Mouse (Mus musculus): ENCODE results near the gene Hlf. TPM values are rescaled to one million over a fixed set of nuclear protein-coding genes. Genes with fewer than 3 reads are reported as not detected.

The Hlf gene
- total RNA-seq, 2 experiments from 2014 or later = 87.7 to 88.2 TPM

DNA sequence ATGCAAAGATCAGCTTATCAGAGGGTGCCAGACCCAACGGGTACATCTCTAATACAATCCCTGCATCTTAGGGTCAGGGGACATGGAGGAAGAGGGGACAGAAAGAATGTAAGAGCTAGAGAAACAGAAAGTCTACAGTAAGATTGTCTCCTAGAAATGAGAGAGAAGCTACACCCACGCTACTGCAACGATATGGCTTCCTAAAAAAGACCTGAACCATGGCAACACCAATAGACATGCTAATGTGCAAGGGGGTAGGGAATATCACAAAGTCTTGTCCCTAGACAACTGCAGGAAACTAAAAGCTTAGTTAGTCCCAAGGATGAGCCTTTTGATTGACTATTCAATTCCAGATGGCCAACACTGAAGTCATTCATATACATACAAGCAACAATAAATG is 76.1 kb downstream of the Hlf start:
- DNase-seq (ENCODE audit: low spot score in 2 of 2) = no peak
- H3K4me3 ChIP-seq = no peak overlapping the region
- no peak for TF ChIP-seq CTCF (conservative IDR thresholded peaks at IDR 0.05)
- H3K27ac ChIP-seq = no peak overlapping the region

- Histone ChIP-seq H3K4me3 (no peak overlapping the region), H3K27ac (no peak overlapping the region)
- peak in 1 of 2 experiments; percentile 53 for DNase-seq (ENCODE audit: low spot score in 2 of 2)
- TF ChIP-seq CTCF (conservative IDR thresholded peaks at IDR 0.05) = peak; percentile 89
Observed at GRCm38 (mm10) chr11:90306993-90307392, 83.7 kb downstream of the Hlf start.

GRCm38 (mm10) chr11:90306067-90306466 is 84.6 kb downstream of the Hlf start:
- no peak for TF ChIP-seq CTCF (conservative IDR thresholded peaks at IDR 0.05)
- no peak for DNase-seq (ENCODE audit: low spot score in 2 of 2)
- no peak overlapping the region for H3K27ac ChIP-seq
- no peak overlapping the region for H3K4me3 ChIP-seq

DNA sequence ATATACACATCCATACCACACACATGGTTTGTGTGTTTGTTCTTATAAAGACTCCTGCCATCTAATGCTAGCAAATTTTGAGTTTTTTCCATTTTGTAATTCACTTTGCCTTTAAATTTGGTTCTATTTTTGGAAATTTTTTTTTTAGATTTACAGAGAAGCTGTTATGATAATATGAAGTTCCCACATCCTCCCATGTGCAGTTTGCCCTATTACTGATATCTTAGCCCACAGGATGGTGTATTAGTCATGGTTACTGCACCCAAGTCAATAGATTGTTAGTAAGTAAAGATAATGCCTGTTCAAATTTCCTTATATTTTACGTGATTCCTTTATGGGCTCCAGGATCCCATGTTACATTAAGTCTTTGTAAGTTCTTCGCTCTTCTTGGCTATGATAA is 96.1 kb downstream of the Hlf start:
- no peak overlapping the region for H3K4me3 ChIP-seq
- TF ChIP-seq CTCF (conservative IDR thresholded peaks at IDR 0.05) = no peak
- H3K27ac ChIP-seq = no peak overlapping the region
- no peak for DNase-seq (ENCODE audit: low spot score in 2 of 2)

DNA sequence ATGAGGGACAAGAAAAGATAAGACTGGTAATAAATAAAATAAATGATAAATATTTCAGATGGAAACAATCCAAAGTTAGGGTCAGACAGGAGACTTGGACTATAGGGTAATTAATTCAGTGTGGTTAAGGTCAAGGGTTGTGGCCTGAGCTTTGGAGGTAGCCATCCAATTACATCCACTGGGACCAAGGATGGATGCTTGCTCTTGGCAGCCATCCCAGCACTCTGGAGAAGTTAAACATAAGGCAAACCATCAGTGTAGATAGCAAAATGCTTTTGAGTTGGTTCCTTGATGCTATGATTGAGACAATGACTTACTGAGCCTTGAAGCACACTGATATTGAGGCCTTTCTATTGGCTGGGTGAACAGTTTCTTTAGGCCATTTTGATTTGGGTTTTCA is 97.9 kb downstream of the Hlf start:
- no peak for DNase-seq (ENCODE audit: low spot score in 2 of 2)
- no peak for TF ChIP-seq CTCF (conservative IDR thresholded peaks at IDR 0.05)
- H3K27ac ChIP-seq = no peak overlapping the region
- no peak overlapping the region for H3K4me3 ChIP-seq

GRCm38 (mm10) chr11:90291156-90291555 is 99.5 kb downstream of the Hlf start:
- no peak for DNase-seq (ENCODE audit: low spot score in 2 of 2)
- H3K27ac ChIP-seq = no peak overlapping the region
- H3K4me3 ChIP-seq = no peak overlapping the region
- TF ChIP-seq CTCF (conservative IDR thresholded peaks at IDR 0.05) = no peak

- DNase-seq (ENCODE audit: low spot score in 2 of 2) = no peak
- no peak overlapping the region for H3K27ac ChIP-seq
- no peak for TF ChIP-seq CTCF (conservative IDR thresholded peaks at IDR 0.05)
- H3K4me3 ChIP-seq = no peak overlapping the region
Observed at GRCm38 (mm10) chr11:90286550-90287154, 104.0 kb downstream of the Hlf start.

Other genes starting within 250 kb of the Hlf start
- 1 to 10 TPM; 6.9 to 8.1 TPM for gene Gm45716, start 203.2 kb downstream of the Hlf start, total RNA-seq (2021)
- 100 to 1,000 TPM; 364 to 381 TPM for gene Mmd, start 141.4 kb downstream of the Hlf start, total RNA-seq (2021)
- gene Stxbp4, start 247.2 kb upstream of the Hlf start, total RNA-seq (2021) = 10 to 100 TPM; 12.0 to 16.1 TPM
- 10 to 100 TPM; 23.3 to 26.0 TPM for gene Cox11, start 247.3 kb upstream of the Hlf start, total RNA-seq (2021)